Mouse (Mus musculus): ENCODE data around the gene Sprtn. TPM values are rescaled to one million over a fixed set of nuclear protein-coding genes. Genes with fewer than 3 reads are reported as not detected.

Sprtn gene
- polyA plus RNA-seq (2015; fragmentation: Nextera tagmentation; extraction: Ambion mirVana): 9.6 and 9.9 TPM in 2 replicates

GRCm38 (mm10) chr8:124897386-124898250 lies at the start of gene Sprtn, which contains the start of gene Exoc8:
Gene Sprtn, plus strand, starts transcription at chr8:124897886.
Gene Exoc8, minus strand, starts transcription at chr8:124897705.
- Histone ChIP-seq H3K4me3 (replicated peaks) (peak within 1 kb of the TSS; percentile 91), H3K4me1 (peaks cover 24% of the 10 kb centered on the region), H3K27ac (peak within 1 kb of the TSS; percentile 85), H3K4me2 (peak within 1 kb of the TSS; percentile 97), H3K27me3 (replicated peaks) (no peaks in the 10 kb centered on the region), H3K36me3 (peaks cover 33% of the 10 kb centered on the region), H3K9ac (peak within 1 kb of the TSS; percentile 84), H3K9me3 (no peaks in the 10 kb centered on the region)
- WGBS: under 1% methylated on average over 114 of the region's 114 CpGs
- ATAC-seq (ENCODE audit: insufficient read depth, low FRiP score, low read depth): peak; percentile 87

- Histone ChIP-seq H3K9me3 (no peaks in the 10 kb centered on the region), H3K36me3 (peaks cover 55% of the 10 kb centered on the region)
- WGBS: 91% methylated on average over 1 of the region's 1 CpGs
These were observed 44.2 kb upstream of the Sprtn start for GRCm38 (mm10) chr8:124853511-124853910.

GRCm38 (mm10) chr8:124859466-124859865 lies 38.2 kb upstream of the Sprtn start:
- H3K4me2 ChIP-seq: no peak overlapping the region
- H3K27ac ChIP-seq: no peak overlapping the region
- no peak overlapping the region for H3K9ac ChIP-seq
- H3K36me3 ChIP-seq: peaks cover 49% of the 10 kb centered on the region
- H3K9me3 ChIP-seq: no peaks in the 10 kb centered on the region
- H3K4me3 ChIP-seq (replicated peaks): no peak overlapping the region
- H3K27me3 ChIP-seq (replicated peaks): no peaks in the 10 kb centered on the region
- no peak for ATAC-seq (ENCODE audit: insufficient read depth, low FRiP score, low read depth)
- peaks cover 4% of the 10 kb centered on the region for H3K4me1 ChIP-seq

More at GRCm38 (mm10) chr8:124853511-124853910, 44.2 kb upstream of the Sprtn start:
- Histone ChIP-seq H3K27ac (no peak overlapping the region), H3K4me2 (no peak overlapping the region), H3K9ac (no peak overlapping the region), H3K27me3 (replicated peaks) (no peaks in the 10 kb centered on the region), H3K4me3 (replicated peaks) (no peak overlapping the region), H3K4me1 (no peaks in the 10 kb centered on the region)
- ATAC-seq (ENCODE audit: insufficient read depth, low FRiP score, low read depth): no peak

- no peaks in the 10 kb centered on the region for H3K9me3 ChIP-seq
- peaks cover 42% of the 10 kb centered on the region for H3K36me3 ChIP-seq
- H3K27me3 ChIP-seq (replicated peaks): no peaks in the 10 kb centered on the region
- no peak overlapping the region for H3K4me2 ChIP-seq
- no peak for ATAC-seq (ENCODE audit: insufficient read depth, low FRiP score, low read depth)
- H3K9ac ChIP-seq: no peak overlapping the region
- no peak overlapping the region for H3K4me3 ChIP-seq (replicated peaks)
- peaks cover 4% of the 10 kb centered on the region for H3K4me1 ChIP-seq
- H3K27ac ChIP-seq: no peak overlapping the region
- 92% methylated on average over 3 of the region's 3 CpGs for WGBS
These were observed 37.5 kb upstream of the Sprtn start for GRCm38 (mm10) chr8:124860188-124860587.

- ATAC-seq (ENCODE audit: insufficient read depth, low FRiP score, low read depth): peak; percentile 96
- peak within 1 kb of the TSS; percentile 65 for H3K4me2 ChIP-seq
- H3K36me3 ChIP-seq: peaks cover 20% of the 10 kb centered on the region
- H3K27me3 ChIP-seq (replicated peaks): no peaks in the 10 kb centered on the region
- no peaks in the 10 kb centered on the region for H3K9me3 ChIP-seq
- H3K27ac ChIP-seq: peak within 1 kb of the TSS; percentile 91
- WGBS: 1% methylated on average over 55 of the region's 55 CpGs
- peak within 1 kb of the TSS; percentile 76 for H3K4me3 ChIP-seq (replicated peaks)
- H3K9ac ChIP-seq: peak within 1 kb of the TSS; percentile 89
- H3K4me1 ChIP-seq: peaks cover 4% of the 10 kb centered on the region
These were observed 35.1 kb upstream of the Sprtn start, which contains the start of the genes Gnpat and 2810004N23Rik for GRCm38 (mm10) chr8:124862321-124863162. Gene Gnpat, plus strand, starts transcription at chr8:124863033. Gene 2810004N23Rik, minus strand, starts transcription at chr8:124863120.

- Histone ChIP-seq H3K9ac (peak overlapping the region; percentile 89), H3K27ac (peak overlapping the region; percentile 91), H3K9me3 (no peaks in the 10 kb centered on the region), H3K4me1 (peaks cover 4% of the 10 kb centered on the region), H3K4me3 (replicated peaks) (peak overlapping the region; percentile 76), H3K27me3 (replicated peaks) (no peaks in the 10 kb centered on the region), H3K4me2 (peak overlapping the region; percentile 65), H3K36me3 (peaks cover 14% of the 10 kb centered on the region)
- no peak for ATAC-seq (ENCODE audit: insufficient read depth, low FRiP score, low read depth)
- under 1% methylated on average over 33 of the region's 33 CpGs for WGBS
These were observed 34.5 kb upstream of the Sprtn start for GRCm38 (mm10) chr8:124863163-124863677.

- Histone ChIP-seq H3K9me3 (no peaks in the 10 kb centered on the region), H3K4me2 (peak overlapping the region; percentile 65), H3K4me3 (replicated peaks) (peak overlapping the region; percentile 76), H3K36me3 (peaks cover 11% of the 10 kb centered on the region; the same call in 1 of the 2 replicates), H3K9ac (peak overlapping the region; percentile 89; the same call in 1 of the 2 replicates), H3K27me3 (replicated peaks) (no peaks in the 10 kb centered on the region), H3K27ac (no peak overlapping the region), H3K4me1 (peaks cover 4% of the 10 kb centered on the region)
- WGBS: 9% methylated on average over 8 of the region's 8 CpGs
- ATAC-seq (ENCODE audit: insufficient read depth, low FRiP score, low read depth): no peak
These were observed 34.0 kb upstream of the Sprtn start for GRCm38 (mm10) chr8:124863729-124864128.

GRCm38 (mm10) chr8:124866669-124867068 lies 31.0 kb upstream of the Sprtn start:
- Histone ChIP-seq H3K9me3 (no peaks in the 10 kb centered on the region), H3K27ac (no peak overlapping the region), H3K4me3 (replicated peaks) (no peak overlapping the region), H3K36me3 (0 out of 2 replicates have a peak, but pooled peaks cover 4% of the 10 kb centered on the region), H3K4me1 (peaks cover 4% of the 10 kb centered on the region), H3K9ac (no peak overlapping the region), H3K4me2 (no peak overlapping the region), H3K27me3 (replicated peaks) (no peaks in the 10 kb centered on the region)
- ATAC-seq (ENCODE audit: insufficient read depth, low FRiP score, low read depth): no peak
- 64% methylated on average over 3 of the region's 3 CpGs for WGBS

GRCm38 (mm10) chr8:124867126-124867525 lies 30.6 kb upstream of the Sprtn start:
- Histone ChIP-seq H3K27ac (no peak overlapping the region), H3K4me2 (no peak overlapping the region), H3K4me1 (peaks cover 4% of the 10 kb centered on the region), H3K36me3 (peaks cover 7% of the 10 kb centered on the region), H3K9me3 (no peaks in the 10 kb centered on the region), H3K9ac (no peak overlapping the region), H3K4me3 (replicated peaks) (no peak overlapping the region), H3K27me3 (replicated peaks) (no peaks in the 10 kb centered on the region)
- ATAC-seq (ENCODE audit: insufficient read depth, low FRiP score, low read depth): no peak
- WGBS: 42% methylated on average over 2 of the region's 2 CpGs

GRCm38 (mm10) chr8:124869708-124870107 lies 28.0 kb upstream of the Sprtn start:
- Histone ChIP-seq H3K36me3 (peaks cover 27% of the 10 kb centered on the region), H3K9ac (no peak overlapping the region)

GRCm38 (mm10) chr8:124871474-124871873 lies 26.2 kb upstream of the Sprtn start:
- H3K36me3 ChIP-seq: peaks cover 37% of the 10 kb centered on the region
- no peak for ATAC-seq (ENCODE audit: insufficient read depth, low FRiP score, low read depth)

More at GRCm38 (mm10) chr8:124869708-124870107, 28.0 kb upstream of the Sprtn start:
- no peaks in the 10 kb centered on the region for H3K9me3 ChIP-seq
- H3K4me1 ChIP-seq: no peaks in the 10 kb centered on the region
- H3K4me3 ChIP-seq (replicated peaks): no peak overlapping the region
- 70% methylated on average over 6 of the region's 6 CpGs for WGBS
- no peak for ATAC-seq (ENCODE audit: insufficient read depth, low FRiP score, low read depth)
- H3K27ac ChIP-seq: no peak overlapping the region
- no peaks in the 10 kb centered on the region for H3K27me3 ChIP-seq (replicated peaks)
- H3K4me2 ChIP-seq: no peak overlapping the region

More at GRCm38 (mm10) chr8:124871474-124871873, 26.2 kb upstream of the Sprtn start:
- Histone ChIP-seq H3K9me3 (no peaks in the 10 kb centered on the region), H3K27ac (no peak overlapping the region), H3K4me2 (no peak overlapping the region), H3K4me3 (replicated peaks) (no peak overlapping the region), H3K9ac (no peak overlapping the region), H3K27me3 (replicated peaks) (no peaks in the 10 kb centered on the region), H3K4me1 (no peaks in the 10 kb centered on the region)
- WGBS: 85% methylated on average over 7 of the region's 7 CpGs

All from stomach, embryonic 15.5 days (tissue).